Mouse (Mus musculus): Measurements from ENCODE around the gene Orc4.

- TF ChIP-seq POLR2A (IDR thresholded peaks at IDR 0.05; ENCODE audit: borderline replicate concordance, low read depth, low read length) (no peak), CTCF (IDR thresholded peaks at IDR 0.05; ENCODE audit: low read depth, low read length) (no peak)
Measured at GRCm38 (mm10) chr2:48935058-48935457, 15.0 kb downstream of the Orc4 start.
